Mouse (Mus musculus): ENCODE measurements around the gene Col9a2. TPM values are rescaled to one million over a fixed set of nuclear protein-coding genes. Genes with fewer than 3 reads are reported as not detected.
"Not testable (repeated sequence)": the region's sequence is repeated elsewhere in the genome, so short reads cannot be mapped to it uniquely, and the experiment has no call there.

Col9a2 gene
- total RNA-seq, 4 experiments from 2014 or later = 6.2 to 9.6 (median 6.4) TPM

DNA sequence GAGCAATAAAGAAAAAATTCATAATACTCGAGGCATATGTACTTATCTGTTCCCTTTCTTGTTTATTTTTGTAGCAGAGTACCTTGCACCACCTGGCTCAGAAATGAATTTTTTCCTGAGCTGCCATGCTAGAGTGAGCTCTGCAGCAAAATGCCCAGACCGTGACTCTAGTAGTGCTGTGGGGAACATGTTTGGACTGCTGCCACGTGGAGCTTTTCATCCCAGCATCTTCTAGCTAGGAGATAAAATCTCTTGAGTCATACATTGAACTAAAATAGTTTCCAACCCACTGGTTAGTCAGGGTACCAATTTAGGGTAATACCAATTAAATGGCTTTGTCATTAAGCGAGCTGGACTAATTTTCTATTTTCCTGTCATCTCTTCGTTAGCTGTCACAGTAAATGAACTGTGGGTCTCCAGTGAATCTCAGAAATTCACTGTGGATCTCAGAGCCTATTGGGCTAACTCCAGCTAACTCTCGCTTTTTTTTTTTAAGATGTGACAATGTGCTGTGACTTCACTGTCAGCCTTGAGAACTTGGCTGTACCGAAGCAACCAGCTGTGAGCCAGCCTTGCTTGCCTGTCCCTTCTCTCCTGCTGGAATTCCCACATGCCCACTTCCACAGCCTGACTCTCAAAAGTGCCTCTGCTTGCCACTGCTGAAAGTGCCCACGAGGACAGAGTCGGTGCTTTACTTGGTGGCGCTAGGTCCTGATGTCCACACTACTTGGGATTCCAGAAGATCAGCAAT, 19.0 kb upstream of the Col9a2 start:
- peak in 1 of 2 experiments; percentile 73 for DNase-seq (ENCODE audit: low spot score in 2 of 2)

DNA sequence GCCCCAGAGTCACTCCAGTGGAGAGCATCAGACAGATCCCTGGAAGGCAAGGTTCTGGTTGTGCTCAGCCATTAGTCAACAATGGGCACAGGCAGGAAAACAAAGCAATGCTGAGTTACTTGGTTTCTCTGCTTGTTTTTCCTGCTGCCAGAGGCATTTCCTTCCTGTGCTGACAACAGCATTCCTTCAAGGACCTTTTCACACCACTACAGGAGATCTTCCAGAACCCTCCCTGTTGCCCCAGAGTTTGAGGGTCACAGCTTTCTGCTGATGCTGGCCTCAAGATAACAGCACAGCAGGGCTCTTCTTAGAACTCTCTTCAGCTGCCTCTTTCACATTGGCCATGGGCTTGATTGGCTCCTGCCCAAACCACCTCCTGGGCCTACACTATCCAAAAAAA, 17.3 kb upstream of the Col9a2 start:
- no peak for DNase-seq (ENCODE audit: low spot score in 2 of 2)

DNA sequence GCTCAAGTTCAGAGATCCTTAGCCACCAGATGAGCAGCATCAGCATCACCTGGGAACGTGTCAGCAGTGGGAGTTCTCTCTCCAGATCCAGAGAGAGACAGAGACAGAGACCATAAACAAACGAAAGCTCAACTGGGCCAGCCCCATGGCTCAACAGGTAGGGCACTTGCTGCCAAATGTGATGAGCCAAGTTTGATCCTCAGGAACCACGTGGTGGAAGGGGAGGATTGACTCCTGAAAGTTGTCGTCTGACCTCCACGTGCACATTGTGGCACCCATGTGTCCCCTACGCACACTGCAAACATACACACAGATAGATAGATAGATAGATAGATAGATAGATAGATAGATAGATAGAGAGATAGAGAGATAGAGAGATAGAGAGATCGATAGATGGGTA, 15.7 kb upstream of the Col9a2 start:
- DNase-seq (ENCODE audit: low spot score in 2 of 2) = no peak

DNA sequence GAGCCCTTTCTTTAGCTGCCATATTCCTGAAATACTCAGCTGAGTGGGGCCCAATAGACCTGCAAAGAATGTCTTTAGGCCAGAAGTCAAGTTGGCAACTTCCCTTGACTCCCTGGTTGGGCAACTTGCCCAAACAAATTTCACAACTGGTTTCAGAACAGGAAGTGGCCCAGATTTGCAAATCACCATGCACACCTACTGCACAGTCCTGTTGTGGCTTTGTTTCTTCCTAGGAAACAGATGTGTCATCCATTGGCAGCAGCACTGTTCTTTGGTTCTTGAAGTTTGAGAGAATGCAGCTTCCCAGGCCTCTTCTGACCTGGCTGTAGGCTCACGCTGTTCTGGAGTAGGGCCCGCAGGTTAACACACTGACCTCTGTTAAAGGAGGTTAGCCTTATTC, 15.2 kb upstream of the Col9a2 start:
- no peak for DNase-seq (ENCODE audit: low spot score in 2 of 2)

DNA sequence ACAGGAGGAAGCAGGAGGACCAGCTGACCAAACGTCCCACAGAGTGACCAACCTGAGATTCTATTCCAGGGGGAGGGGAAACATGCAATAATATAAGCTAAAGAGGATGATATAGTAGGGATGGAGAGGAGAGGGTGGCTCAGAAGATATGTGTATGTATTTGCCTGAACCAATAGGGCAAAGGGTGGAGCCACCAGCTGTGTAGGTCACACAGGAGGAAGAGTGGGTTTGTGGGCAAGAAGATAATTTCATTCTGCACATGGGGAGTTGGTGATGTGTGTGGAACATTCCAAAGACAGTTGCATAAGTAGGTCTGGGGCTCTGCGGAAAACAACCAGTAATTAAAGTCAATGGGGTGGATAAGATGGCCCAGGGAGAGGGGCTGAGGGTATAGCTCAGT, 13.5 kb upstream of the Col9a2 start:
- DNase-seq (ENCODE audit: low spot score in 2 of 2) = no peak

DNA sequence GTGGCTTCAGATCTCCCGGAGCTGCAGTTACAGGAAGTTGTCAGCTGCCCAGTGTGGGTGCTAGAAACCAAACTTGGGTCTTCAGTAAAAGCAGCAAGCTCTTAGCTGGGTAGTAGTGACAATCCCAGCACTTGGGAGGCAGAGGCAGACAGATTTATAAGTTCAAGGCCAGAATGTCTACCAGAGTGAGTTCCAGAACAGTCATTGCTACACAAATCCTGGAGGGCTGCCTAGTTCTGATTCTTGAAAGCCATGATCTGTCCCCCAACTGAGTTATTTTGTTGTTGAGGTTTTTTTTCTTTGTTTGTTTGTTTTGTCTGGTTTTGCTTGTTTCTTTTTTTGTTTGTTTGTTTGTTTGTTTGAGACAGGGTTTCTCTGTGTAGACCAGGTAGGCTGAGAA, 11.0 kb upstream of the Col9a2 start:
- DNase-seq (ENCODE audit: low spot score in 2 of 2) = no peak

DNA sequence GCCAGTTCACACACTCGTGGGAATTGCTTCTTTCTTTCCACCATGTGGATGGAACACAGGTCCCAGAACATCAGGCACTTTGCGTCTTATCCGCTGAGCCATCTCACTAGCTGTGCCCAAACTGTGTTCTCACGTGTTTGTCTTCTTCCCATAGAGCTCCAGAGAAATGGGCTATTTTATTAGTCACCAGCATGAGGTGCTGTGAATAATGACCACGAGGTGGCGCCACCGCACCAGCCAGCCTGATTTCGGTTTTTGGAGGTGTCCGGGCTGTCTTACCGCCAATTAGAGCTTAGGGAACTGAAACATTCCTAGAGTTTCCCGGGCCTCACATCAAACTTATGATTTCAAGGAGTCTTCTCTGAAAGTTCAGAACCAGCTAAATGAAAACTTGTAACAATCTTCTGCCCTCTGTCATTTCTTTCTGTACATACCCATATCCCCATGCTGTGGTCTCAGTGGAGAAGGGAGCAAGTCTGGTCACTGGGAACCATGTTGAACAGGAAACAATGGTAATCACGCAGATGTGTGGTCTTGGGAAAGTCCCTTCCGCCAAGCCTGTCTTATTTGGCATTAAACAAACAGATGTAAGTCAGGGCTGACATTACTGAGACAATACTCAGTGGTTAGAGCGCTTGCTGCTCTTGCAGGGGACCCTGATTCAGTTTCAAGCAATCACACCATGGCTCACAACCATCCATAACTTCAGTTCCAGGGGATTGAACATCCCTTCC, 10.4 kb upstream of the Col9a2 start:
- no peak for DNase-seq (ENCODE audit: low spot score in 2 of 2)

DNA sequence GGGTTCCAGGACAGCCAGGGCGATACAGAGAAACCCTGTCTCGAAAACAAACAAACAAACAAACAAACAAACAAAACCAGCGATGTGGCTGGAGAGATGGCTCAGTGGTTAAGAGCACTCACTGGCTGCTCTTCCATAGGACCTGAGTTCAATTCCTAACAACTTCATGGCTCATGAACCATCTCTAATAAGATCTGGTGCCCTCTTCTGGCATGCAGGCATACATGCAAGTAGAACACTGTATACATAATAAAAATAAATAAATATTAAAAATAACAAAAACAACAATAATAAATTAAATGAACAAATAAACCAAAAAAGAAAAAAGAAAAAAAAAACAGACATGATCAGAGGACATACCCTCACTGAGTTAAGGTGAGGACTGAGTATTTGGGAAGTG, 9.6 kb upstream of the Col9a2 start:
- DNase-seq (ENCODE audit: low spot score in 2 of 2) = no peak

DNA sequence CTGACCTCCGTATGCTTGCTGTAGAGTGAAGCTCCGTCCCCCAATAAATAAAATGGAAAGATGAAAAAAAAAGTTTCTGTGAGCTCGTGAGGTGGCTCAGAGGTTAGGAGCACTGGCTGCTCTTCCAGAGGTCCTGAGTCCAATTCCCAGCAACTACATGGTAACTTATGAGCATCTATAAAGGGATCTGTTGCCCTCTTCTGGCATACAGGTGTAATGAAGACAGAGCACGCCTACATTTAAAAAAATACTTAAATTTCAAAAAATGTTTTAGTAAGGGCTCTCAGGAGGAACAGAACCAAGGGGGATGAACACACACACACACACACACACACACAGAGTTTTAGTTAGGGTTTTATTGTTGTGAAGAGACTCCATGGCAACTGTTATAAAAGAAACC, 7.7 kb upstream of the Col9a2 start:
- DNase-seq (ENCODE audit: low spot score in 2 of 2) = no peak

DNA sequence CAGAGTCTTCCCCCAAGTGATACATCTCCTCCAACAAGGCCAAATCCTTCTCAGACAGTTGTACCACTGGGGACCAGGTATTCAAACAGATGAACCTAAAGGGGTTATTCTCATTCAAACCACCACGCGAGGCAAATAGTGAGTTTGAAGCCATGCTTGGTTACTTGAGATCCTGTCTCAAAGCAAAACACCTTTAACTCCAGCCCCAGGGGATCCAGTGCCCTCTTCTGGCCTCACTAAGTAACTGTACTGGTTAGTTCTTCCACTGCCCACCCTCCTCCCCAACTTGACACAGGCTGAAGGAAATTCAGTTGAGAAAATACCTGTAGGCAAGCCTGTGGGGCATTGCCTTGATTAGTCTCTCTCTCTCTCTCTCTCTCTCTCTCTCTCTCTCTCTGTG, 6.2 kb upstream of the Col9a2 start:
- no peak for DNase-seq (ENCODE audit: low spot score in 2 of 2)

DNA sequence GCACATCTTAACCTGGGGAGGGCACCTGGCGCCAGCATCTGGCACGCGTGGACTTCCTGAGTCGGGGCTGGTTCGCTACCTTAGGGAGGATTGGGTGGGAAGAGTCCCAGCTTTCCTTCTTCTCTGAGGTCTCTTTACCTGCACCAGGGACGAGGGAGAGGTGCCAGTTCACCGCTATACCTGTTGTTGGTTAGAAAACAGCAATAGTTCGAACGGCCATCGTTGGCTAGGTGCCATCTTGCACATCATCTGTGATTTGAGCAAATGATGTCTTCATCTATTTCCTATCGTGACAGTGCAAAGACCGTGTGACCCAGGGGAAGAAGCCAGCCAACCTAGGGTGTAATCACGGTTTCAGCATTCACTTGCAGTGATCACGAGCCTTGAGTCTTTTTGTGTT, 1.1 kb downstream of the Col9a2 start:
- no peak for DNase-seq (ENCODE audit: low spot score in 2 of 2)

DNA sequence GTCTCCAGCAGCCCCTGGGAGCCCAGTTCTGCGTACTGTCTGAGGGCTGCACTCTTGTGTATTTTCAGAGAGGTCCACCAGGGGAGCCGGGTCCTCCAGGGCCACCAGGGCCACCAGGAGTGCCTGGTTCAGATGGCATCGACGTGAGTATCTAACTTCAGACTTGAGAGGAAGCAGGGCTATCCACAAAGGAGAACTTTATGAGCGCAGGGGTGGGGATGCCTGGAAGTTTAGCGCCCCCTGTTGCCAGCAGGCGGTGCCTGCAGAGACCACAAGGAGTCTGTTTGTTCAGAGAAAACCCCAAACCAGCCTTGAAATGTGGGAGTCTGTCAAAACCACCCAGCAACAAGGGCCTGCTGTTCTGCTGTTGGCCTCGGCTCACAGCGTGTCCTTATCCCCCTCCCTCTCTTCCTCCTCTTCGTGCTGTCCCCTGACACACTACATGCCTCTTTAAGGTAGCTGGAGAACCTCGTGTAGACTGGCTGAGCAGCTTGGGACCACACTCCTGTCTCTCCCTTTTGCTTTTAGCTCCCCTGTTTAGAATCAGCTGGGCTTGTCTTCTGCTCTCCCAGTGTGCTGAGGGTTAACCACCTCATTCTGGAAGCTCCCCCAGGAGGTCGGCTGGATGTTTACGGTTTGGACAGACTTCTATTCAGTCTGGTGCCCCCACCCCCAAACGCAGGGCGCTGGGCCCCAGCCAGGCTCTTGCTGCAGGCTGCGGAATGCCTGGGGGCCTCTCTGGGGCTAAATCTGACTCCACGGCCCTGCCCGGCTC, 1.9 kb downstream of the Col9a2 start:
- peak; percentile 55 to 57 for DNase-seq (ENCODE audit: low spot score in 2 of 2)

DNA sequence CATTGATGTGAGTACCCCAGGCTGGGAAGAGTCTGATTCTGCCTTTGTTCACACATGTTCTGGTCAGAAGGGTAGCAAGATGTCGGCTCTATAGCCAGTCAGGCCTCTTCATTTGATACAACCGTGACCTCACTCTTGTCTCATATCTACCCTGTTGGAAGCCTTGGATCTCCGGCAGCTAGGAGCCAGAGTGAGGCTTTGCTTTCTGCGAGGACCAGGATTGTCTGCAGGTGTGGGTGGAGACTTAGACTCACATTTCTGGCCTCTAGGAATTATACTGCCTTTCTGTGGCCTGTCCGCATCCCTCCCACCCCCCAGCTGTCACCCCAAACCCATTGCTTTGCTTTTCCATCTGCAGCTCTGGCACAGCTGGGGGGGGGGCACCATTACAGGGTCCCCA, 3.3 kb downstream of the Col9a2 start:
- DNase-seq (ENCODE audit: low spot score in 2 of 2) = no peak

DNA sequence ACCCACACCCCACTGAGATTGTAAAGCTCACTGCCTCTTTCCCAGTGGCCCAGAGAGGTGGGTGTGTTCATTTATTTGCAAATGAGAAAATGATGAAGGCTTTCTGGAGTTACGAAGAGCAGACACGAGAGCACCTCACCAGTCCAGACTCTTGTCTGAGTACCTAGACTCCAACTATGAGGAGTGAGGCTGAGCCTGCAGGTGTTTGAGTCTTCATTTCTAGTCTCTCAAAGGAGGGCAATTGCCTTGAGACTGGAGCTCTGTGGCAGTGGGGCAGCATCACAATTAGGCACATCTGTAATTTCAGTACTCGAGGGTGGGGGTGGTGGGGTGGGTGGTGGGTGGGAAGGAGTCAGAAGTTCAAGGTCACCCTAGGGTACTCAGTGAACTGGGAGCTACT, 3.8 kb downstream of the Col9a2 start:
- DNase-seq (ENCODE audit: low spot score in 2 of 2) = no peak

DNA sequence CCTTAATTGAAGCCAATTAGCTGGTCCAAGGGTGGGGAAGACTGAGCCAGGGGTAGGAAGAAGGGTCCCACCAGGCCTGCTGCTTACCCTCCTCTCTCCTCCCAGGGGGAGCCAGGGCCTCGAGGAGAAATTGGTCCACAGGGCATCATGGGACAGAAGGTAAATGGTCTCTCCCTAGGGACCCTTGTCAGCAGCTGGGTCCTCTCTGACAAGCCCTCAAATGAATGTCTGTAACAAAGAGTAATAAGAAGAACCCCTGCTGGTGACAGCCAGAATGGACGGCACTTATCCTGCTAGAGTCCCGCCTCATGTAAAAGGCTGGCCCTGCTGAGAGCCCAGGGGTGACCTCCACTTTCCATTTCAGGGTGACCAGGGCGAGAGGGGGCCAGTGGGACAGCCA, 12.7 kb downstream of the Col9a2 start:
- DNase-seq (ENCODE audit: low spot score in 2 of 2) = no peak

DNA sequence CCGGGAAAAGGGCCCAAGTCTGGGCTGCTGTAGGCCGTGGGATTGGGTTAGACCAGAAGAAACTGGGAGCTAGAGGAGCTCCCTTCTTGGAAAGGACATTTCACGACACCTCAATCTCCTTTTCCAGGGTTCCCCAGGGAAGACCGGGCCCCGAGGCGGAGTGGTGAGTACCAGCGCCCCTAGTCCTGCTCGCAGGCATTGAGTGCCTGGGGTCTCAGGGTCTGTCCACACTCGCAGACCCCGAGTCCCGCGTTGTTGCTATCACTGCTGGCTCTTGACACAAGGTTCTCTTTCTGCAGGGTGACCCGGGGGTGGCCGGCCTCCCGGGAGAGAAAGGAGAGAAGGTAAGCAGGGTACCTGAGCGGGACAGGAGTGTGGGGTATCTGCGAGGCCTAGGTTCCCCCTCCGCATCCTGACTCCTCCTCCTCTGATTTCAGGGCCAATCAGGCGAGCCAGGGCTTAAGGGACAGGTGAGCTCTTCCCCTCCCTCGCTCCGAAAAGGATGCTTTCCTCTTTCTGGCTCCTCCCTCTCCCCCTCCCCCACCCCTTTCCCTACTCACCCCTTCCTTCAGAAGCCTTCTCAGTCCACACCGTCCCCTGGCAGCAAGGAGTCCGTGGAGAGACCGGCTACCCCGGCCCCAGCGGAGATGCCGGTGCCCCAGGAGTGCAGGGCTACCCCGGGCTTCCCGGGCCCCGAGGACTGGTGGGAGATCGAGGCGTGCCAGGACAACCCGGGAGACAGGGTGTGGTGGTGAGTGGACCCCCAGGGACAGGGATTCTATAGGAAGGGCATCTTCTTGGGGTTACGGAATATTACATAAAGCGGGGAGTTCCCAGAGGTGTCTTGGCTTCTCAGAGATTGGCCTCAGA, 13.5 kb downstream of the Col9a2 start:
- DNase-seq (ENCODE audit: low spot score in 2 of 2) = peak in 1 of 2 experiments; percentile 62

DNA sequence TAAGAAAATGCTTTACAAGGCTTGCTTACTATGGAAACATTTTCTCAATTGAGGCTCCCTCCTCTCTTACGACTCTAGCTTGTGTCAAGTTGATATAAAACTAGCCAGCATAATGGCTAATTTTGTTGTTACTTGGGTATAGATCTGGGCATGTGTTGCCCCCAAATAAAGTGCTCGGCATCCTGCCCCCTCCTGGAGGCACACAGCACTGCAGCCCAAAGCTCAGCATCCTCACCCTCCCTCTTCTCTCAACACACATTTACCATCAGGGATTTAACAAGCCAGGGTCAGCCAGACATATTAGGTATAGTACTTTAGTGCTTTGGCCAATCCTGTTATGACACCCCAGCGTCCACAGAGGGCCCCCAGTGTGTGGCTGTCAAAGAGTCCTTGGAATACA, 17.2 kb downstream of the Col9a2 start:
- DNase-seq (ENCODE audit: low spot score in 2 of 2) = peak in 1 of 2 experiments; percentile 30

DNA sequence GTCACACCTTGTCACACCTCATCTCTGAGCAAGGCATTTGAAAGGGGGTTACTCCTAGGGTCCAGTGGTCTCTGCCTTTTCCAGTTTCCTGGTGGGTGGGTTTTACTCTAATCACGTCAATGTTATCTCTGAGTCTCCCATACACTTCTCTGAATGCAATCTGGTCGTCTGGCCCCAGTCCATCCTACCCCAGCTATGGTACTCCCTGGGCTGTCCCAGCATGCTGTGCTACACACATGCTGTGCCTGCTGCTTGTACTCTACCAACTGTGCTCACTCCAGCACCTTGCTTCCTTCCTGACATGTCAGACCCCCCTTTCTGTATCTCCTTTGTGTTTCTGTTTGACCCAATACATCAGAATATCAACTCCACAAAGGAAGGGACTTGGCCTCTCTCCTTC, 17.8 kb downstream of the Col9a2 start:
- no peak for DNase-seq (ENCODE audit: low spot score in 2 of 2)

DNA sequence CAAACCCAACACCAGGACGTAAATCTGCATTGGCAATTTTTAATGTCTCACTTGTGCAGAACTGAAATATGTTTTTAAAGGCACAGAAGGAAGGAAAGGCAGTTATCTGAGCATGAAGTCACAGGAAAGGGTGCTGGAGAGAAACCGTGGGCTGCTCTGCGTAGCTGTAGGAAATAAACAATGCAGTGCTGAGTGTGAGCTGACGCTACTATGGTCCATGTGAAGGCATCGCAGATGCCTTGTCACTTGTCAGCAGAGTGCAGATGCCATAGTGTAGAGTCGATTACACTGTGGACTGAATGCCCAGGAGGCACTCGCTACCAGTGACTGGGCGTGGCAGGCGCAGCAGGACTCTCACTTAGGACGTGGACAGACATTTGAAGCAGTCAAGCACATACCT, 20.0 kb downstream of the Col9a2 start:
- DNase-seq (ENCODE audit: low spot score in 2 of 2) = not testable (repeated sequence)

DNA sequence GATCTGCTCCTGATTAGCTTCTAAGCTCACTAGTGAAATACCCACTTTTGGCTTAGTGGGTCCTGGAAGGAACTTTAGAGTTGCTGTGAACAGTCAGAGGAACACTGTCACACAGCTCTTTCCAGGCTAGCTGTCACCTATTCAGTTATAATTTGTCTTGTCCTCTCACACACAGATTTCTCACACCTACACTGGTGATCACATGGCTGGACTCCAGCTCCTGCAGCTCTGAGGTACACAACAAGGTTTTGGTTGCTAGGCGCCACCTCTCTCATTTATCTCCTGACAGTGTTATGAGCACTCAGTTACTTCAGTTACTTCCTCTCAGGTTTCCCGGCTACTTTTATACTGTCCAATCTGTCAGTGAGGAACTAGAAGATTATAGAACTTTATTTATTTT, 26.2 kb downstream of the Col9a2 start:
- no peak for DNase-seq (ENCODE audit: low spot score in 2 of 2)

DNA sequence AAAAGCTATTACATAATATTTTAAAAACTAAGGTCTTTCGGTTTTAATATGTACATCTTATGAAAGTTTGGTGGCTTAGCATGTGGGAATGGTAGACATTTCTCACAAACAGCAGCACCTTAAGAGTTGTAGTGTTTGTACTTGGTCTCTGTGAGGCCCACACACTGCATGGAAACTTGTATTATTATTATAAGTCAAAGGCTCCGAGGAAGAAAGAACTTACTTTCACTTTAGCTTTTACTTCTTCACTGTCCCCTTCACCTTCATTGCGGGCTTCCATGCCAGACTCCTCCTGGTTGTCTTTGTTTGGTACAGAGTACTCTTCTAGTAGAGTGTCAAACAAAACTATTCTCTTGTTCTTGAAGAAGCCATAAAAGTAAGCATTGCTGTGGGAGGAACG, 35.1 kb downstream of the Col9a2 start:
- no peak for DNase-seq (ENCODE audit: low spot score in 2 of 2)

Data from left cerebral cortex, adult 8-10 months (tissue).